Mouse (Mus musculus): ENCODE results near the gene Acvr2b.

DNA sequence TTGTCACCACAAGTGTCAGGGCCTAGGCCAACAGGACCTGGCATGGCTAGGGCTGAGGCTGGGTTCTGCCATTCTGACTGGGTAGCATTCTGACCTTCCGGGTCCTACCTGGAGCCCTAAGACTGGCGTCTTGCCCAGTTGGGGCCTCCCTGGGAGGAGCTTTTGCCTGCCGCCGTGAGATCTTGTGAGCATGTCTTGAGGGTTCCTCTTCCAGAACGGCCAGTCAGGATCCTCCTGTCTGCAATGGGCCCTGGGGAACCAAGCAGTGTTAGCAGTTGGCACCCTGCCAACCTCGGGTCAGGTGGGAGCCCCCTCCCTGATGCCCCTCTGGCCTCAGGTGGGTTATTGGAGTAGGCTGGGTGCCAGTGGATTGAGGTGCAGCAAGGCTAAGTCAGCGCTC lies 24.6 kb downstream of the Acvr2b start:
- TF ChIP-seq EP300 (IDR thresholded peaks at IDR 0.05; ENCODE audit: low read depth): no peak
- no peak for TF ChIP-seq CTCF (IDR thresholded peaks at IDR 0.05; ENCODE audit: low read depth)

All from heart, postnatal 0 days (tissue).